Mouse (Mus musculus): Measurements from ENCODE around the gene Polr3b. TPM values are rescaled to one million over a fixed set of nuclear protein-coding genes. Genes with fewer than 3 reads are reported as not detected.

The Polr3b gene
- polyA plus RNA-seq (2017; shearing (Covaris generic)) = 10 to 100 TPM; 20.5 to 24.8 TPM

DNA sequence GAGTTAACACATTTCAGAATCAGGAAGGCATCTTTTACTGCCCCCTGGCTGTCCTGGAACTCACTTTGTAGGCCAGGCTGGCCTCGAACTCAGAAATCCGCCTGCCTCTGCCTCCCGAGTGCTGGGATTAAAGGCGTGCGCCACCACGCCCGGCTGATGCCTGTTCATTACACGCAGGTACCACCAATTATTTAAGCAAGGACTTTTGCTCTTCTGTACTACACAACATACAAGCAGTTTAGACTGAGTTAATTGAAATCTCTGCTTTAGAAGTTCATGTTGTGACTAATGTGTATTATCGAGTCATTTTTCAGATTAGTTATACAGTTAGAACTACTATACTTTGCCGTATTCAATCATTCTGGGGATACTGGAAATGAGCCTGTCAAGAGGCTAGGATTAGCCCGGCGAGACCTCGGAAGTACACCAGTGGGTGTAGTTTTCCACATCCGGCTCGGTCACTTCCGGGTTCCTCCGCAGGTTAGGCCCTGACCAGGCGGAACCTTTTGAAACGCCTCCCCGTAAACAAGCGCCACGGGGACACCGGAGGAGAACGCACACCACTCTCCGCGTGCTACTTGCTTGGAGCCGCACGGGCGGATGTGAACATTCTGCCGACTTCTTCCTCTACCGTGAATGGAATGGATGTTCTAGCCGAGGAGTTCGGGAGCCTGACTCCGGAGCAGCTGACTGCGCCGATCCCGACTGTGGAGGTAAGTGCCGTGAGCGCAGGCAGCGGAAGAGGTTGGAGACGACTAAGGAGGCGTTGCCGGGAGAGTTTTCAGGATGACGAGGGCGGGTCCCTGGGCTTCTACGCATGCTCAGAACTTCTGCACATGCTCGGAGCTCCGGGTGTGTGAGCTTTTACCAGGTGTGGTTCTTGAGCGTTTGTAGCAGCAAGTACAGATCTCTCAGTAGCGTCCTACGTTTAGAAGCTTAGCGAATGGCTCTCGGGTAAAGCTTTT is at the start of gene Polr3b:
TSS of gene Polr3b (plus strand) at position 467 of the 965 bp plus-strand sequence.

DNA sequence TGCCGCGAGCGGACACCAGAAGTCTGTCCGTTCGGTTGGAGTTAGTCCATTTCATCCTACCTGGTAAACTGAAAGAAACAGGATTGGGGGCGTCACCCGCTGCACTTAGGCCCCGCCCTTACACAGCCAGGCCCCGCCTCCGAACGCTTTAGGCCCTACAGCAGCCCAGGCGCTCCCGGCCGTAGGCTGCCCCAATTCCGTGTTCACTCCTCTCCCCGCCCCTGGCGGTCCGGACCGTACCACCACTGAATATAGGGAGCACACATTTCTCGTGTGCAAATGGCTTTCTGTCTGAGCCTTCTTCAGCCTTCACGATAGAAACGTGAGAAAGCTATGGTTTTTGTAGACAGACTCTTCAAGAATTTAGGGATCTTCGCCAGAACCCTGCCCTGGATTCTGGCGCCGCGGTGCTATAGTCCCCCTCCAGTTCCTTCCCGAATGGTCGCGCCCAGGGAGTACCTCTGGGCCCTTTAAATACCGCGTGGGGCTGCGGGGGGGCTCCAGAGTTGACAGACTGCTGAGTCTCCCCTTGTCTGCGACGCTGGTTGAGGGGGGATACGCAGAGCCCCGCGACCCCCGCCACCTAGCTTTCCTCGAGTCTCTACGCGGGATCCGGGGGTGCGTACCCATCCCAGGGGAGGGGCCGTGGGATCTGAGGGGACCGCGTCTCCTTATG is 45.6 kb upstream of the Polr3b start, which contains the start of gene Tcp11l2:
TSS of gene Tcp11l2 (plus strand) at position 232 of the 676 bp plus-strand sequence.

DNA sequence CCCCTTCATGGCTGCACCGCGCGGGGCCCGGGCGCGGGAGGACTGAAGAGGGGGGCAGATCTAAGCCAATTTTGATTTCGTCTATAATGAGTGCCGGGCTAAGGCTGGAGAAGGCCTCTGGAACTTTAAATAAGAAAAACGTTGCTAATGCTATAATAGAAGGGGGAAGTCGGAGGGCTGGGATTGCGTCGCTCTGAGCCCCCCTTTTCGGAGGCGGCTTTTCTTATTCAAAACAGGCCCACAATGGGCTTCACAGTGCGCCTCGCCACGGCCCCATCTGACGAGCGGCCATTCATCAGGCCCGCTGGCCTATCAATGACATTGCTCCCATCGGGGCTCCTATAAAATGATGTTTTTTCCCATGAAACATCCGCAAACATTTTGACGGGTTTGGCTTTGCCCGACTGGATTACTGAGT is 133.7 kb downstream of the Polr3b start, which contains the start of gene Rfx4:
TSS of gene Rfx4 (plus strand) at position 277 of the 418 bp plus-strand sequence.

Other genes starting within 250 kb of the Polr3b start
- gene Nuak1, start 181.7 kb upstream of the Polr3b start, polyA plus RNA-seq (2017; shearing (Covaris generic)) = not detected
- 1 to 10 TPM in 1 of 2 experiments, under 1 TPM in 1; 0.88 to 1.9 TPM for gene Ckap4, start 88.2 kb upstream of the Polr3b start, polyA plus RNA-seq (2017; shearing (Covaris generic))
- 100 to 1,000 TPM; 147 to 148 TPM for gene Tcp11l2, start 45.7 kb upstream of the Polr3b start, polyA plus RNA-seq (2017; shearing (Covaris generic))
- gene Rfx4, start 133.8 kb downstream of the Polr3b start, polyA plus RNA-seq (2017; shearing (Covaris generic)) = under 1 TPM in 1 of 2 experiments, not detected in 1; 0.05 TPM

Measured in activated CD4-positive, CD25-positive, alpha-beta regulatory T cell (primary cell).